Mouse (Mus musculus): Measurements from ENCODE around the gene Csf3r. TPM values are rescaled to one million over a fixed set of nuclear protein-coding genes. Genes with fewer than 3 reads are reported as not detected.
"Not testable (repeated sequence)": the region's sequence is repeated elsewhere in the genome, so short reads cannot be mapped to it uniquely, and the experiment has no call there.

Csf3r gene
- under 1 TPM; 0.10 to 0.44 (median 0.36) TPM for total RNA-seq (2022)

DNA sequence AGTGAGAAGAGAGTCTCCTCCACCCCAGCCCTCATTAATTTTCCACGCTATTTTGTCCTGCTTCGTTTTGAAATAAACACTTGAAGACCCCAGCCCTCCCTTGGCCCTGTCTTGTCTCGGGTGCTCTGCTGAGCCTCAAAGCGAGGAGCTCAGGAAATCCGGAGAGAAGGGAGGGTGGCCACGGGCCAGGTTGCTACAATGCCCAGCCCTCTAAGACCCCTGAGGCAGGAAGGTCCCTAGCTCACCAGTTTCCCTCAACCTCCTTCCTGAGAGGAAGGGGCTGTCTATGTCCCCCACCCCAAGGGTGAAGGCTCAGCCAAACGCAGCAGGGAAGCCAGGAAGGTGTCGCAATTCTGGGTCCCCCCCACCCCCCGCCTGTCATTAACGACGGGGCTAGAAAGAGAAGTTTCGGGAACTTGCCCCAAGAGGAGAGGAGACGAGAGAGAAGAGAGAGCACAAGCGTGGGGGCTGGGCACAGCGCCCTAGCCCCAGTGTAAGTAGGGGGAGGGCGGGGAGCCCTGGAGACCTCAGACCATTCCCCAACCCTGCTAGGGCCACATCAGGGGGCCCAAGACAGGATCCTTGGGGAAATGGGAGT is at the start of gene Csf3r:
Gene Csf3r (plus strand): TSS at position 248 of the 598 bp plus-strand sequence.
- no peak for DNase-seq (ENCODE audit: low spot score in 2 of 2)

DNA sequence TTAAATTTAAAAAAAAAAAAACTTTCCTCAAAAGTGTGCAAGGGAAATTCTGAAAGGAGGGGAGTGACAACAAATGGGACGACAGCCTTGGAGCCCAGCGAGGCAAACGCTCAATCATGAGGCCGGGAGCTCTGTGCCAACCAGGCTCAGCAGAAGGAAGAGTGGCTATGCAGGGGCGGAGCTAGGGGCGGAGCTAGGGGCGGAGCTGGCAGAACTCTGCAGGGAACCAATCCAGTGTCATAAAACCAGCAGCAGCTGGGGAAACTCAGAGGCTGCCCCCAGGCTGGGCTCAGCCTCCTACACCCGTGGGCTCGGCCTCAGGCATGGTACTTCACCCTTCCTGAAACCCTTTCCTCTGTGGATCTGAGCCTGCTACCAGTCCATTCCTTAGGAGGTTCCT is 46.6 kb upstream of the Csf3r start:
- no peak for DNase-seq (ENCODE audit: low spot score in 2 of 2)

DNA sequence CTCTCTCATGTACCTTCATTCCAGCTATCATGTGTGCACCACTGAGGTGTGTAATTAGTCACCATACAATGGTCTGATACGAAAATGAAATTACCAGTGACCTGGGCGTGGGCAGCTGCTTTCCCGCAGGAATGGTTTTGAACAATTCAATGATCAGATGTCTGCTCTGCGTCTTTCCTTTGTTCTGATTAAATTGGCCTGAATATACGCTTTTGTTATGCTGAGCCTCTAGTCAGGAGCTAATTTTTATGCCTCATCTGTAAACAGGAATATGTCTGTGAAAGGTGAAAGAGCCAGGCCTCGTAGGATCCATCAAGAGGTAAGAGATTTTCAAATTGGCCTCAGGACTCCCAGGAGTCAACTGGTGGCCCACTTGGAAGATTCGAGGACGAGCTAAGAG is 41.1 kb upstream of the Csf3r start:
- no peak for DNase-seq (ENCODE audit: low spot score in 2 of 2)

DNA sequence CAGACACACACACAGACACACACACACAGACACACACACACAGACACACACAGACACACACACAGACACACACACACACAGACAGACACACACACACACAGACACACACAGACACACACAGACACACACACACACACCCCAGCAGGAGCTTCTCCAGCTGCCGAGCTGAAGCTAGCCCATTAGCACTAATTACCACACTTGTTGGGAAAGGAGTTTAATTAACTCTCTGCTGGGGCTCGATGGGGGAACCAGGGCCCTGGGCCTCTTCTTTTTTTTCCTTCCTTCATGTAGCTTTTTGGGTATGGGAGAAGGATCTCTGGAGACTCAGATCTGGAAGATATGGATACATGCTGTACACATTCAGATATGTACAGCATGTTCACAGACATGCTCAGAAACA is 38.6 kb upstream of the Csf3r start:
- not testable (repeated sequence) for DNase-seq (ENCODE audit: low spot score in 2 of 2)

DNA sequence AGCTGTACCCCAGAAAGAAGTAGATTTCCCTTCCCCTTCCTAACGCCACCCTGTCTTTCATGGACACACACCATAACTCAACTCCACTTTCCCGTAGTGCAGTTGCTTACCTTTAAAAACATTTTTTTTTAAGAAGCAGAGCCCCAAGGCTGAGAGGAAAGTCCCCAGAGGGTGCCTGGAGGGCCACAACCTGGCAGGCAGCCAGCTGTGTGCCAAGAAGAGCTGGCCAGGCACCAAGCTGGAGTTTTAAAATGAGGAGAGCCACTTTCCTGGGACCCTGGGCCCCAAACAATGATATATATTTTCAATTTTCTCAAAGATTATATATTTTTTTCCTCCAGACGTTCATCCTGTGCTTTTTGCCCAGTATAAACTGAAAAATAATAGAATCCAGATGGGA is 37.3 kb upstream of the Csf3r start:
- no peak for DNase-seq (ENCODE audit: low spot score in 2 of 2)

DNA sequence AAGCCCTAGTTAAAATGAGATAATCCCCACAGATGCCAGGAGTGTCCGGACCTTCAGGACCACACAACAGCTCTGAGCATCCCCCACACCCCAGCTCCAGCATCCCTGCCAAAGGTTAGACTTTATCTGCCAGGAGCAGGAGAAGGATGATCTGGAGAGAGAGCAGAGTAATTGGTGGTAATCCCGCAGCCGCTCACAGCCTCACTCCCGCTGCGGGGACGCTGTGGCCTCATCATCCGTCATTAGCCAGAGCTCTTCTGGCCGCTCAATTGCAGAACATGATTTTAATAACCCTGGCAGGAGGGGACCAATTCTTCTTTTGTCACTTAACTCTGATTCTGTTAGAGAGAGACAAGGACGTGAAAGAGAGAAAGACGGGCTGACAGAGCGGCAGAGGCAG is 35.3 kb upstream of the Csf3r start:
- no peak for DNase-seq (ENCODE audit: low spot score in 2 of 2)

DNA sequence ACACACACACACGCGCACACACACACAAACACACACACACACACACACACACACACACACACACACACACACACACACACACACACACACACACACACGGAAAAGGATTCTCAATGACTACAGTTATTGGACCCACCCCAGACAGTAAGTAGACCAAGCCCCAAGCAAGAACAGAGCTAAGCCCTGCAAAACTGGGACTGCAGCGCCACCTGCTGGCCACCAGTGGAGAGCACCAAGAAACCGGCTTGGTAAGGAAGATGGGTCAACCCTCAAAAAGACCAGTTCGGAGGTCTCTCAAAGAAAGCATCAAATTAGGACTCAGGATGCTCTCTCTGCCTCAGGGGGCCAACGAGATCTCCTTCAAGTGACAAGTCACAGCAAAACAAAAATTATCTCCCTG is 34.2 kb upstream of the Csf3r start:
- DNase-seq (ENCODE audit: low spot score in 2 of 2), result peak in 1 of 2 experiments; percentile 9

DNA sequence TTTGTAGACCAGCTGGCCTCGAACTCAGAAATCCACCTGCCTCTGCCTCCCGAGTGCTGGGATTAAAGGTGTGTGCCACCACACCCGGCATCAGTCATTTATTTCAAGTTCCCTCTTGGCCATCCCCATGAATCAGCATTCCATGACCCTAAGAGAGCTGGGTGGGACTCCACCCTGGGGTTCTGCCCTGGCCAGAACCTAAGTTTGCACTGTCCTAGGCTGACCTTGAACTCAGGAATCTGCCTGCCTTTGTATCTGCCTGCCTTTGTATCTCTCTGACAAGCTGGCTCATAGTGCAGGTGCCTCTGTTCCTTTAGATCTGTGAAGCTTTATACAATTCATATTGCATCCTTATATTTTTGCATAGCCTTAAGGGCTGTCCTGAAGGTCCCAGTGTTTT is 32.1 kb upstream of the Csf3r start:
- DNase-seq (ENCODE audit: low spot score in 2 of 2), result no peak

DNA sequence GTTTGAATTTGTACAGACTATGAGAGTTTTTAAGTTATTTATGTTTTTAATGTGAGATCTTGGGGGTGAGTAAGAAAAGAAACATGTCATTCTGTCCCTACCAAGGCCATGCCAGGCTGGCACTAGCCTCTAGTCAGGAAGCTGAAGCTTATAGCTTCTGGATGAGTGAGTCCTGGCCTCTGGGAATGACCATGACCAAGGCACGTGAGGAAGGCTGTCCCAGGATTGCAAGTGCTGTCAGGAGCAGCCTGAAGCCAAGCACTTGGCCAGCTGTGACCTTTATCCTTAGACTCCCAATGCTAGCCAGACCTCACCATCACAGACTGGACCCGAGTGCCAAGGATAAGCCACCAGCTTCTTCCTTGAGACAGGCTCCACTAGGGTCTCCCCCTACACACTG is 31.4 kb upstream of the Csf3r start:
- DNase-seq (ENCODE audit: low spot score in 2 of 2), result no peak

DNA sequence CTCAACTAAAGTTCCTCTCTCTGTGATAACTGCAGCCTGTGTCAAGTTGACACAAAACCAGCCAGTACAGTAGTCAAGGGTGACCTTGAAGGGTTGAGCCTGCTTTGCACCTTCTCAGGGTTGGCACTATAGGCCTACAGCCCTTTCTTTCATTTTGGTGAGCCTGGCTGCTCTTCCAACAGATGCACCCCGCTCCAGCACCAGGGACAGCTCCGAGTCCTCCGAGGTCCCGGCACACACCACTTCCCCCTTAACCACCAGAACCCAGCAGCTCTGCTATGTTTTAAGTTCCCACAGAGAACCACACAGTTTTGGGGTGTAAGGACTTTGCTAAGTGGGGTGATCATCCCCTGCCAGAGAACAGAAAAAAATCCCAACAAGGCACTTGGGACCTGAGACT is 27.8 kb upstream of the Csf3r start:
- DNase-seq (ENCODE audit: low spot score in 2 of 2), result no peak

DNA sequence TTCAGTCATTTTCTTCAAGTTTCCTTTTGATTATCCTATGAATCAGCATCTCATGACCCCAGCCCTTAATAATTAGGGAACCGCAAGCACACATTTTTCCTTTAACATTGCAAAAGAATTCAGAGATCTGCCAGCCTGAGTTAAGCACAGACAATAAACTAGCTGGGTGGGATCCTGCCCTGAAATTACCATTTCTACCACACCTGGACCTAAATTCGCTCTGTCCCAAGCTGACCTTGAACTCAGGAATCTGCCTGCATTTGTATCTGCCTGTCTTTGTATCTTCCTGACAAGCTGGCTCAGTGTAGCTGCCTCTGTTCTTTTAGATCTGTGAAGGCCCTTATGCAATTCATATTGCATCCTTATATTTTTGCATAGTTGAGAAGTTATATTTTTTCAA is 26.5 kb upstream of the Csf3r start:
- DNase-seq (ENCODE audit: low spot score in 2 of 2), result no peak

DNA sequence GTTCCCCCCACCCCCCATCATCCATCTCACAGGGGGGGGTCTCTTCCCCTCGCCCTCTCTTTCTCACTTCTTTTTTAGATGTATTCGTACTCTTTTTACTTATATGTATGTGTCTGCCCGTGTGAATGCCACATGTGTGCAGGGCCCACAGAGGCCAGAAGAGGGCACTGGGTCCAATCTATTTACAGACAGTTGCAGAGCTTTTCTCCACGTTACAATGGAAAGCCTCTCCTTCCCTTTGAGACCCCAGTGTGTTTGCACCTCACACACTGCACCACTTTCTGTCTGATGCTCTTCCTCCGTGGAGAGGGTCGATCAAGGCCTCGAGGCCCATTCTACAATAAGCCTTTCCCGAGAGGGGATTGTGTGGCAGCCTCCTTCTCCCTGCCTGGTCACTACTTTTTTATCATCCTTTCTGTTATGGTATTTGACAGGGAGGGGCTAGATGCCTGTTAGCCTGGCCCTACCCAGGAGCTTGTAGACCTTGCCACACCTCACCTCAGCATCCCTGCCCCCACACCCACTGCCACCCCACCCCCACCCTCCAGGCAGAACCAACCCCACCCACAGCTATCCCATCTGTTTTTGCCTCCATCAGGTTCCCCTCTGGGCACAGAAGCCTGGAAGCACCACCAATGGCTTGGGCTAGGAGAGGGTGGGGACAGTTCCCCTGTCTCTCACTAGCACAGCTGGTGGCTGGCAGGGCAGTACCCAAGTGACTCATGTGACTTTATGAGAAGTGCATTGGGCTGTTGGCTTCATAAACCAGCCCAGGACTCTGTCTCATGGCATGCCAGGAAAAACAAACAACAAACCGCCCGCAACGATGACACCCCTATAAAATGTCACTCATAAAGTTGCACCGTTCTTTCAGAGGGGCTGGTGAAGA is 22.8 kb upstream of the Csf3r start:
- DNase-seq (ENCODE audit: low spot score in 2 of 2), result no peak

DNA sequence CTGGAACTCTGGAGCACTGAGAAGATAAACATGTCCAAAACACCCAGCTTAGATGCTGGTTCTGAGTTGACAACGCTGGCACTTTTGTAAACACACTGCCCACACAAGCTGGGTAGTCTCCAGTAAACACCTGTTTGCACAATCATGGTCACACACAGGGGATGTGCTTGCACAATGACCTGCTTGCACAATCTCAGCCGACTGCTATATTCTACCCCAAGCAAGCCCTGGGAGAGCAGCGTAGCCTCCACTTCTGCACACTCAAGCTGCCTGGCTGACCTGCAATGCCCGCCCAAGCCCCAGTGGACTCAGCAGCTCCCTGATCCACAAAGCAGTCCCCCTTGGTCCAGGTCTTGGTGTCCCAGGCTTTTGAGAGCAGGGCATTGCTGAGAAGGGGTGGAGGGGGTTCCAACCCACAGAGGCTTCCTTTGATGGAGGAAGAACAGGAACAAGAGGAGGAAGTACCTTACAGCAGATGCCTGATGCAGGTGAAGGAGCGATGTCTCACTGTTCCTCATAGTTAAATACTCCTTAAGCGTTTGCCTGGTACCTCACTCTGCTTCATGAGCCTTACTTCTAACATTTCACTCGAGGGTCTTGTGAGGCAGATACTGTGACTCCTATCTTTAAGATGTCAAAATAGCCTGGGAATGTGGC is 6.5 kb upstream of the Csf3r start:
- no peak for DNase-seq (ENCODE audit: low spot score in 2 of 2)

DNA sequence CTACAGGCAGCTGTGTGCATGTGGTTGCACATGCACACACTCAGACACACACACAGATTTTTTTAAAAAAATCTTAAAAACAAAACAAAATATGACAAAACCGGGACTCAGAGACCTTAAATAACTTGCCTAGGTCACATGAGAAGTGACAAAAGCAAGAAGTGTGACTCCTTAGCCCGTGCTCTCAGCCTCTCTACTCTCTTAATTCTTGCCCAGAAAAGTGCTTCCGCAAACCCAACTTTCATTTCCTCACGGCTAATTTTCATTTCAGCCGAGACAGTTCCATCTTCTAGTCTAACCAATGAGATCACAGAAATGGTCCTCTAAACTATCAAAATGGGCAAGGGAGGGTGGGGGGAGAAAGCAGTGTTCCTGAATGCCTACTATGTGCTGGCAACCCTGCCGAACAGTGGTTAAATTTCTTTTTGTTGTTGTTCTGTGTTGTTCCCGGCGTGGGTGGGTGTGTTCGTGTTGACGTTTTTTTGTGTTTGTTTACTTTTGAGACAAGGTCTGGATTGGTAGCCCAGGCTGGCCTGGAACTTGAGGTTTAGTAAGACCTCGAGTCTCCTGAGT is 5.3 kb upstream of the Csf3r start:
- no peak for DNase-seq (ENCODE audit: low spot score in 2 of 2)

DNA sequence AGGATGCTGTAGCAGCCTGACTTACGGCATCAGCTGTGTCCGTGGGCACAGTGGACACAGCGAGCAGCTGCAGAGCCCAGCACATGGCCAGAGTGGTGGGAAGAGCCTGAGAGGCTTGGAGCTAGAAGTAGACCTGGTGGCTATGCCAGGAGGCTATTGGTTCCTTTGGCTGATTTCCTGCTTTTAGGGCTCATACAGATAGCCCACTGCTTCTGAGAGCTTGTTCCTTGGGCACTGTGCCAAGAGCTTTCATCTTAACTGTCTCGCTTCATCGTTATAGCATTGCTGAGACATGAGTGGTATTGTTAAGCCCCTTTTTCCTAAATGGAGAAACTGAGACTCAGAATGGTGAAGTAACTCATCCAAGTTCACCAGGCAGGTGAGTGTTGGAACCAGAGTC is 1.5 kb downstream of the Csf3r start:
- no peak for DNase-seq (ENCODE audit: low spot score in 2 of 2)

DNA sequence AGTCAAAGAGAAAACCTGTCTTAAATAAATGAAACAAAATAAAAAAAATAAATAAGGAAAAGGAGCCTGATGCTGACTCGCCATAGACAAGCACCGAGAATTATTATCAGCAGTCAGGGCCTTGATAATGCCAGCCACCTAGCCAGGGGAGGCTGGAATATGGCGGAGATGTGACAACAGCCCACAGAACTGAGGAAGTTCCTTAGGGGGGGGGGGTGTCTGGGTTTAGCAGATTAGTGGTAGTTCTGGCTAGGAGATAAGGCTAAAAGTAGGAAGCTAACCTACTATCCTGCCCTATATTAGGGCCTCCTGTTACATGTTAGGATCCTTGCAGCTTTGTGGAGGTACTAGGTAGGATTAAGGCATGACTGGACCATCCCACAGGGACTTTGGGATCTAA is 3.6 kb downstream of the Csf3r start:
- DNase-seq (ENCODE audit: low spot score in 2 of 2), result no peak

DNA sequence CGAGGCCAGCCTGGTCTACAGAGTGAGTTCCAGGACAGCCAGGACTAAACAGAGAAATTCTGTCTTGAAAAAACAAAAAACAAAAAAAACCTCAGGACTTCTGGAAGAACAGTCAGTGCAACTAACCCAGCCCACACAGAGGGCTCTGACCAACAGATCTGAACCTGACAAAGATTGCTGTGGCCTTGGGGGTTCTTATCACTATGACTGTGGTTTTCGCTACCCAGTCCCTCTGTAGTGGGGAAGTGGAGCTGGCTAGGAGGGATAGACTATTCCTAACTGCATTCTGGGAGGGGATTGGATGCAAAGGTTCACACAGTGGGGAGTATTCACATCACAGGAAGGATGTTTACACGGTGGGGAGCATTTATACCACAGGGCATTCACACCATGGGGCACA is 4.7 kb downstream of the Csf3r start:
- no peak for DNase-seq (ENCODE audit: low spot score in 2 of 2)

DNA sequence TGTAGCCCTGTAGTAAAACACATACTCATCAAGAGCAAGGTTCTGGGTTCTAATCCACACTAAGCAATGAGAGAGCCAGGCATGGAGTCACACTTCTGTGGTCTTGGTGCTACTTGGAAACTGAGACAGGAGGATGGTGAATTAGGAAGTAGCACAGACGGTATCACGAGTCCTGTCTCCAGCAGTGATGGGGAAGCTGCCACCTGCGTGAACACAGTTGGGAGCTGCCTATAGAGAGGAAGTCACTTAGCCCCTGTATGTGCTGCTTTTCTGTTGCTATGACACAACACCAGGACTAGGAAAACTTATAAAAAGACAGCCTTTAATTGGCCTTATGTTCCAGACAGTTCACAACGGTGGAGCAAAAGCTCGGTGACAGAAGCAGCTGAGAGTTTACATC is 6.4 kb downstream of the Csf3r start:
- DNase-seq (ENCODE audit: low spot score in 2 of 2), result no peak

DNA sequence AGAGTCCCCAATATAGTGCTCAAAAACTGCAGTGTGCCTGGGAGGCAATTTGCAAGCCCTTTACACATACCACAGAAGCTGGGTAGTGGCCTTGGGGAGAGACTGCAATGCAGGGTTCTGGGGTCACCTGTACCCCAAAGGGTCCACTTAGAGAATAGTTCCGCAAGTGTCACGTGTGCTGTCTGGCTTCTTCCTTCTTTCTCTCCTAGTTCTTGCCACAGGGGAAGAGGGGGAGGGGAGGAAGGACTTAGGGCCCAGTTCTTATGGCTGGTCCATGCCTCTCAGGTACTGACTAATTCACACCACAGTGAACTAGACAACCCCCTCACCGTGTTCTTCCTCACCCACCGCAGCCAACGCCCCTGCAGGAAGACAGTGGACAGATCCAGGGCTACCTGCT is 11.1 kb downstream of the Csf3r start:
- DNase-seq (ENCODE audit: low spot score in 2 of 2), result no peak

DNA sequence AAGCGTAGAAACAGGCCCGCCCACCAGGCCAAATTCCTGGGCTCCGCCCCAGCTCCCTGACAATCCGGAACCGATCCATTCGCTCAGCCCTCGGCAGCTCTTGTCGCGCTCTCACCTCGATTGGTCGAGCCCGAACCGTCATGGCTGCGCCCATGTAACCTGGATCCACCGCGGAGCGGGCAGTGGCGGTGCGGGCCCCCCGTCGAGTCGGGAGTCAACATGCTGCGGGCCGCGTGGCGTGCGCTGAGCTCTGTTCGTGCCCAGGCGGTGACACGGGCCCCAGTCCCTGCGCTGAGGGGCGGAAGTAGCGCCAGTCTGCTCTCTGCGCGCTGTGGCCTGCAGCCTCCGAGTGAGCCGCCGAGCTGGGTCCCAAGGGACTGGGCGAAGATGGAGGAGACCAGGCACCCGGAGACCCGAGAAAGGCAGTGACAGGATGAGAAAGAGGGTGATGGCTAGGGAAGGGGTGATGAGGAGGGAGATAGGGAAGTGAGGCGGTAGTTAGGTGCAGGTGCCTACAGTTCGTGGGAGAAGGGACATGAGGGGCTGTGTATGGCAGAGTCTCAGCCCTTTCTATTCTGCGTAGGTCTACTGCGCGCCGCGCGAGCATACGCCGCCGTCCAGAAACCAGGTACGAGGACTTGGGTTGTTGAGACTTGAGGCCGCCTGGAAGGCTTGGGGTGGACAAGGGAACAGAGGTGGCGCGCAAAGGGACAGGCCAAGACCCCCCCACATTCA is 22.7 kb downstream of the Csf3r start, which contains the start of gene Mrps15:
Gene Mrps15 (plus strand): TSS at position 75 of the 735 bp plus-strand sequence.
- DNase-seq (ENCODE audit: low spot score in 2 of 2), result peak; percentile 62 to 80

DNA sequence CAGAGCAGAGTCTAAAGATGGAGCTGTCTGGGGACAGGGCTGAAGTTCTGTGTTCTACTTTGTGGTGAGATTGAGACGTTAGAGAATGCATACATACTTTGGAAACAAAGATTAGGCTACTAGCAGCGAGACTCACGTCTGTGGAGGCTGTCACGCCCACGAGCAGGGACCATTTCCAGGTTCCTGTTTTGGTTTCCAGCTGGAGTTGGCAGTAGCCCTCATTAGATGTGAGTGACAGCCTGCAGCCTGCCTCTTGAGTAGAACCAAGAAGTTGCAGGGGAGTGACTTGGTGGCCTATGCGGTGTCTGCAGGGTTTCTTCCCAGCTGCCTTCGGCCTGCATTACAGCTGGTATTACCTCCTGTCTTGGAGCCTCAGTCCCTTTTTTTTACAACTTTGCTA is 27.3 kb downstream of the Csf3r start:
- no peak for DNase-seq (ENCODE audit: low spot score in 2 of 2)
